Mouse (Mus musculus) E14TG2a.4 (cell line): ENCODE results near the gene Mboat7.
A peak's percentile ranks its signal among the peaks of the same experiment; 100 is the strongest.

Experiments
- H3K27me3 ChIP-seq: 2 replicates; pipeline ENCODE4 v1.6.1; 2014; ENCODE audit warnings: low read length, control low read depth; ENCODE audit not compliant: insufficient read depth
- H3K36me3 ChIP-seq: 2 replicates; pipeline ENCODE4 v1.6.1; 2014; ENCODE audit warnings: low read length, control low read depth; ENCODE audit not compliant: insufficient read depth
- H3K4me1 ChIP-seq: replicated peaks from 2 replicates; pipeline ENCODE4 v1.6.1; 2014; ENCODE audit warnings: low read depth, low read length, control low read depth
- H3K4me3 ChIP-seq: replicated peaks from 2 replicates; pipeline ENCODE4 v1.5.1; 2014; ENCODE audit warnings: mild to moderate bottlenecking, low read length
- H3K9me3 ChIP-seq: 2 replicates; pipeline ENCODE4 v1.6.1; 2014; ENCODE audit warnings: low read length, control low read depth
- CTCF ChIP-seq: conservative IDR thresholded peaks from 2 replicates; pipeline ENCODE4 v1.5.1; 2014; ENCODE audit warnings: low read length
- NANOG ChIP-seq: IDR thresholded peaks from 2 replicates; pipeline ENCODE4 v1.6.1; 2014; ENCODE audit warnings: borderline replicate concordance, low read length, mixed read lengths
- POU5F1 ChIP-seq: IDR thresholded peaks from 2 replicates; pipeline ENCODE4 v1.6.1; 2014; ENCODE audit warnings: low read length, borderline replicate concordance

Gene Mboat7

GRCm38 (mm10) chr7:3683908-3684550 is 9.3 kb downstream of the Mboat7 start:
- Histone ChIP-seq H3K27me3 (no peaks in the 10 kb centered on the region), H3K9me3 (no peaks in the 10 kb centered on the region), H3K36me3 (peaks cover 56% of the 10 kb centered on the region), H3K4me1 (peaks cover 22% of the 10 kb centered on the region), H3K4me3 (no peak overlapping the region)
- no peak for TF ChIP-seq NANOG
- no peak for TF ChIP-seq CTCF
- no peak for TF ChIP-seq POU5F1

- H3K36me3 ChIP-seq, result peaks cover 23% of the 10 kb centered on the region
- H3K9me3 ChIP-seq, result no peaks in the 10 kb centered on the region
- H3K4me1 ChIP-seq, result peaks cover 31% of the 10 kb centered on the region
- H3K4me3 ChIP-seq, result no peak within 1 kb of the TSS
- no peak for TF ChIP-seq CTCF
- no peak for TF ChIP-seq POU5F1
- TF ChIP-seq NANOG, result no peak
- no peaks in the 10 kb centered on the region for H3K27me3 ChIP-seq
These were observed 16.0 kb downstream of the Mboat7 start, which contains the start of gene Tmc4 for GRCm38 (mm10) chr7:3677342-3677741. Gene Tmc4, minus strand, starts transcription at chr7:3677553.

GRCm38 (mm10) chr7:3676371-3676770 is 17.0 kb downstream of the Mboat7 start:
- no peaks in the 10 kb centered on the region for H3K27me3 ChIP-seq

DNA sequence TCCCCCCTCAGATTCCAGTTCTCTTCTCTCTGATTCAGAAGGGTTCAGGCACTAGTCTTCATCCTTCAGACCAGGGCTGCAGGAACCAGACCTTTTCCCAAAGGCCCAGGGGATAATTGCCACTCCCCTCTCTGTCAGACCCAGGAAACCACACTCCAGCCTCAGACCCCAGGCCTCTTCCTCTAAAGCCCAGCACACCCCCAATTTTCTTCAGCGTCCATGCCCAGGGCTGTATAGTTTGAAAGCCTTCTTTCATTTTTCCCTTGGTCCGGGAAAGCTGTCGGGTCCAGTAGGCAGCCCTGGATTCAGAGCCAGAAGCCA is 18.1 kb downstream of the Mboat7 start:
- H3K36me3 ChIP-seq, result peaks cover 13% of the 10 kb centered on the region
- TF ChIP-seq CTCF (no peak), POU5F1 (no peak)

More at GRCm38 (mm10) chr7:3676371-3676770, 17.0 kb downstream of the Mboat7 start:
- Histone ChIP-seq H3K36me3 (peaks cover 17% of the 10 kb centered on the region), H3K4me3 (no peak overlapping the region), H3K9me3 (no peaks in the 10 kb centered on the region), H3K4me1 (peaks cover 31% of the 10 kb centered on the region)
- TF ChIP-seq NANOG (no peak), CTCF (no peak), POU5F1 (no peak)

GRCm38 (mm10) chr7:3674507-3675227 is 18.7 kb downstream of the Mboat7 start:
- peaks cover 31% of the 10 kb centered on the region for H3K4me1 ChIP-seq
- H3K9me3 ChIP-seq, result no peaks in the 10 kb centered on the region
- peaks cover 11% of the 10 kb centered on the region for H3K36me3 ChIP-seq
- no peak overlapping the region for H3K4me3 ChIP-seq
- TF ChIP-seq NANOG (no peak), POU5F1 (no peak), CTCF (peak; percentile 90)
- no peaks in the 10 kb centered on the region for H3K27me3 ChIP-seq

More for the DNA sequence above, 18.1 kb downstream of the Mboat7 start:
- Histone ChIP-seq H3K9me3 (no peaks in the 10 kb centered on the region), H3K27me3 (no peaks in the 10 kb centered on the region), H3K4me3 (no peak overlapping the region), H3K4me1 (peaks cover 31% of the 10 kb centered on the region)

DNA sequence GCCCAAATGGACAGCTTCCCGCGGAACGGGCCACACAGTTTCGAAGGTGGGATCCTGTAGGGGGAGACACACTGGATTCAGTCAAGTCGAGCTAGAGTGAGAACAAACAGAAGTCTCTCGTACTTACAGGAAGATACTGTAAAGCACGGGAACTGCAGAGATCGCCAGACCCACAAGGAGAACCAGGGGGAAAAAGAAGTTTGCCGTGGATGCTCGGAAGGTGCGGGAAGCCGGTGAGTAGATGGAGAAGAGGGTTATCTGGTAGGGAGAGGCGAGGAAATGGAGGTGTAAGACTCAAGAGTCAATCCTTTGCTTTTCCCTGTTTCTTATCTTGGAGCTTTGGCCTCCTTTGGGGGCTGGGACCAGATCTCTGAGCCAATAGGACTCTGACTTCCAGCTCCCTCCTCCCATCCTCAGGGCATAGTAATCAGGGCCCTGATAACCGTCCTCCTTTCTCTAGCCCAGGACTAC is 26.4 kb downstream of the Mboat7 start:
- TF ChIP-seq NANOG (no peak), POU5F1 (no peak), CTCF (no peak; the same call in 1 of the 2 replicates)
- Histone ChIP-seq H3K4me1 (peaks cover 44% of the 10 kb centered on the region), H3K9me3 (no peaks in the 10 kb centered on the region), H3K36me3 (peaks cover 22% of the 10 kb centered on the region), H3K4me3 (peak overlapping the region; percentile 43), H3K27me3 (no peaks in the 10 kb centered on the region)

DNA sequence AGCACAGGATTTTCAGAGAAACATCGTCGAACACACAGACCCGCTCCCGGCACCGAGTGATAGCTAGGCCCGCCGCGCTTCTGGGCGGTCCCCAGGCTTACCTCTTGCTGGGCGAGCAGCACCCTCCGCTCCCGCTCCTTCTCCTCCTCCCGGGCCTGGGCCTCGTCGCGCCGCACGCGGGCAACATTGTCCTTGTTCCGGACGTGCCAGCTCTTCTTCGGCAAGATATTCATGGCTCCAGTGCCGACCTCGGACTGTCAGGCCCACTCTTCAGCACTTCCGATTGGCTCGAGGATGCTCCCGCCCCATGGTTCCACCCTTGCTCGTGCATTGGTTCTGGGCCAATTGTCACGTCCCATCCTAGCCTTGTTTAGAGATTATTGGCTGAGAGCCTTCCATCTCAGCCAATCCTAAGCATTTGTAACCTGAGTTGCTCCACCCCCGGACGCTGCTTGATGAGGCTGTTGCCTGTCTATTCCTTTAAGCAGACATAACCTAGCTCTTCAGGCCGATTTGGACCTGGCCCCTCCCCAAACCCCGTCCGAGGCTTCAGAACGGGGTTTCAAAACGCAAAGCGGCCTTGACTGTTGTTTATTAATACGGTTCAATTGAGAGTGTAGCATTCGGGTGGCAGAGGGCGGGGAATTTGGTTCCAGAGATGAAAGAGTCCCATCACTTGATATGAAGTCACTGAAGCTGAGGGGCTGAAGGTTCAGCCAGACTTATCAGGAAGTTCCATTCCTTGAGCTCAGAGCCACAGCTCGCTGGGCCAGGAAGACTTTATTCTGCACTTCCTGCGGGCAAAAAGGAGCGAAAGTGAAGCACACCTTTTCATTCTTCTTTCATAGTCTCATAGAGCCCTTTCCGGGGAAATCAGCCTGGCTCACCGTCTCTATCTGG is 27.9 kb downstream of the Mboat7 start, which contains the start of gene Leng1:
Leng1 (minus strand) TSS at position 626 of the 900 bp plus-strand sequence.
- no peaks in the 10 kb centered on the region for H3K27me3 ChIP-seq
- TF ChIP-seq NANOG (no peak), POU5F1 (no peak), CTCF (no peak)
- H3K4me3 ChIP-seq, result peak within 1 kb of the TSS; percentile 88
- H3K36me3 ChIP-seq, result peaks cover 37% of the 10 kb centered on the region
- H3K9me3 ChIP-seq, result no peaks in the 10 kb centered on the region
- H3K4me1 ChIP-seq, result peaks cover 45% of the 10 kb centered on the region

DNA sequence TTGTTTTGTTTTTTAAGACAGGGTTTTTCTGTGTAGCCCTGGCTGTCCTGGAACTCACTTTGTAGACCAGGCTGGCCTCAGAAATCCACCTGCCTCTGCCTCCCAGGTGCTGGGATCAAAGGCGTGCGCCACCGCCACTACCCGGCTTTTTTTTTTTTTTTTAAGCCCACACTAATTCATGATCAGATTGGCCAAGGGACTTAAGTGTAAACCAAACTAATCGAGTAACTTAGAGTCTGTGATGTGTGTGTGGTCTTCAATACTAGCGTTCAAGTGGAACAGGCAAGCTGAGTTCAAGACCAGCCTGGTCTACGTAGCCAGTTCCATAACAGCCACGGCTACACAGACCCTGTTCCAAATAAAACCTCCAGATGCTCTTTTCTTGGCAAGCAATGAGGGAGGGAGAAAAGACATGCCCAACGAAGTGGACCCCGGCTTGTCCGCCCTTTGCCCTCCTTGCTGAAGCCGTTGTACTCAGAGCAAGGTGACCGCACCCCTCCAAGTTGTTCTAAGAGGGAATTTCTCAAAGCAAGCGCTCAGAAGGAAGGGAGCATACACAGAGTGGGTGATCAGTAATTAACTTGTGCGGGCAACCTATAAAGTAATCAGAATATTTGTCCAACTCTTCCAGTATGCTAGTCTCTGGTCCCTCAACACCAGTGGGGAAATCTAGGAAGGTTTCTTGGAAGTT is 28.7 kb downstream of the Mboat7 start:
- Histone ChIP-seq H3K4me1 (peaks cover 49% of the 10 kb centered on the region), H3K9me3 (no peaks in the 10 kb centered on the region), H3K4me3 (peak overlapping the region; percentile 88), H3K36me3 (peaks cover 45% of the 10 kb centered on the region), H3K27me3 (no peaks in the 10 kb centered on the region)
- no peak for TF ChIP-seq CTCF
- TF ChIP-seq NANOG, result no peak
- TF ChIP-seq POU5F1, result no peak
